Mouse (Mus musculus) intestine, embryonic 15.5 days (tissue): ENCODE data around the gene Etv5. TPM values are rescaled to one million over a fixed set of nuclear protein-coding genes. Genes with fewer than 3 reads are reported as not detected.

Source experiments
- ATAC-seq: fragments of 200-750 bp; cut with Nextera tagmentation; 2 replicates; pipeline ENCODE4 v1.8.0; 2017; ENCODE audit warnings: moderate TSS enrichment, moderate library complexity
- H3K27ac ChIP-seq: fragments of 300-500 bp; sonication (generic); 2 replicates; pipeline ENCODE4 v1.5.1; 2015; ENCODE audit warnings: mild to moderate bottlenecking, inconsistent platforms
- H3K27me3 ChIP-seq: fragments of 300-500 bp; sonication (generic); replicated peaks from 2 replicates; pipeline ENCODE4 v1.6.1; 2015; ENCODE audit warnings: inconsistent platforms
- H3K36me3 ChIP-seq: fragments of 300-500 bp; sonication (generic); 2 replicates; pipeline ENCODE4 v1.6.1; 2015; ENCODE audit warnings: inconsistent platforms
- H3K4me1 ChIP-seq: fragments of 300-500 bp; sonication (generic); replicated peaks from 2 replicates; pipeline ENCODE4 v1.6.1; 2015; ENCODE audit warnings: inconsistent platforms
- H3K4me2 ChIP-seq: fragments of 300-500 bp; sonication (generic); replicated peaks from 2 replicates; pipeline ENCODE4 v1.6.1; 2015; ENCODE audit warnings: mild to moderate bottlenecking, inconsistent platforms
- H3K4me3 ChIP-seq: fragments of 300-500 bp; sonication (generic); replicated peaks from 2 replicates; pipeline ENCODE4 v1.5.1; 2015; ENCODE audit warnings: inconsistent platforms
- H3K9ac ChIP-seq: fragments of 300-500 bp; sonication (generic); 2 replicates; pipeline ENCODE4 v1.6.1; 2015; ENCODE audit warnings: inconsistent platforms
- H3K9me3 ChIP-seq: fragments of 300-500 bp; sonication (generic); 2 replicates; pipeline ENCODE4 v1.6.1; 2016; ENCODE audit warnings: inconsistent platforms
- WGBS: fragments of 180-500 bp; shearing (Covaris S2); methylation state at CpG from one replicate; pipeline ENCODE4 v1.1.7; 2015; 5-methylcytosine and 5-hydroxymethylcytosine counted together
- polyA plus RNA-seq: library from polyadenylated mRNA; unstranded; fragments of >200 nt; fragmentation: Nextera tagmentation; extraction: Ambion mirVana; gene quantifications from 2 replicates; pipeline ENCODE4 v1.2.1, GENCODE M21; 2015

The Etv5 gene
- polyA plus RNA-seq, 1 experiment from 2014 or later = 11.4 TPM

- Histone ChIP-seq H3K4me2 (no peak overlapping the region), H3K9me3 (no peaks in the 10 kb centered on the region), H3K4me1 (no peaks in the 10 kb centered on the region), H3K36me3 (no peaks in the 10 kb centered on the region), H3K27ac (no peak overlapping the region), H3K9ac (no peak overlapping the region), H3K4me3 (no peak overlapping the region), H3K27me3 (no peaks in the 10 kb centered on the region)
- no peak for ATAC-seq
- WGBS = 94% methylated on average over 4 of the region's 4 CpGs
Observed at GRCm38 (mm10) chr16:22351194-22351593, 88.3 kb downstream of the Etv5 start.

DNA sequence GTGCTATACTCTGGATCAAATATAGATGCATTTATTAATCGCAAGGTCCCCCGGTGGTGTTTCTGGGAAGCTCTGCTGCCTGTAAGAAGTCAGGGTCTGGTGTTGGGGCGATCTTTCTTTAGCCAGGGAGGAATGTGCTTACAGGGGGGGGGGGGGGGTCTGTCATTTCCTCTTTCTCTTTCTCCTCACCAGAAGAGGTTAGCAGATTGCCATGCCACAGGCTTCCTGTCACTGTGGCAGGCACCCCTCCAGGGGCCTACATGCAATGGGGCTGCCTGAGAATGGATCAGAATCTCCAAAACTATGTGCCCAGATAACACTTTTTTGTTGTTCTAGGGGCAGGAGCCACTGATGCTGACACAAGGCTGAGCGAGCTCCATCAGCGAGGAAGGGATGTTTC lies 89.7 kb downstream of the Etv5 start:
- no peak overlapping the region for H3K27ac ChIP-seq
- no peak for ATAC-seq
- 78% methylated on average over 5 of the region's 5 CpGs for WGBS

GRCm38 (mm10) chr16:22348478-22349270 lies 90.8 kb downstream of the Etv5 start:
- no peak overlapping the region for H3K4me2 ChIP-seq

More for the DNA sequence above, 89.7 kb downstream of the Etv5 start:
- Histone ChIP-seq H3K27me3 (no peaks in the 10 kb centered on the region), H3K4me1 (no peaks in the 10 kb centered on the region), H3K4me2 (no peak overlapping the region), H3K9ac (no peak overlapping the region), H3K4me3 (no peak overlapping the region), H3K9me3 (no peaks in the 10 kb centered on the region), H3K36me3 (no peaks in the 10 kb centered on the region)

GRCm38 (mm10) chr16:22348014-22348413 lies 91.5 kb downstream of the Etv5 start:
- WGBS = 70% methylated on average over 4 of the region's 4 CpGs

More at GRCm38 (mm10) chr16:22348478-22349270, 90.8 kb downstream of the Etv5 start:
- Histone ChIP-seq H3K27me3 (no peaks in the 10 kb centered on the region), H3K27ac (no peak overlapping the region), H3K4me1 (no peaks in the 10 kb centered on the region), H3K36me3 (no peaks in the 10 kb centered on the region), H3K9ac (no peak overlapping the region), H3K4me3 (no peak overlapping the region), H3K9me3 (no peaks in the 10 kb centered on the region)
- ATAC-seq = no peak
- WGBS = 46% methylated on average over 16 of the region's 16 CpGs

GRCm38 (mm10) chr16:22341236-22341671 lies 98.3 kb downstream of the Etv5 start:
- no peak for ATAC-seq
- Histone ChIP-seq H3K4me3 (no peak overlapping the region), H3K27ac (no peak overlapping the region), H3K9me3 (no peaks in the 10 kb centered on the region), H3K36me3 (no peaks in the 10 kb centered on the region), H3K27me3 (no peaks in the 10 kb centered on the region), H3K4me2 (no peak overlapping the region), H3K9ac (no peak overlapping the region), H3K4me1 (no peaks in the 10 kb centered on the region)
- WGBS = 59% methylated on average over 4 of the region's 4 CpGs

More at GRCm38 (mm10) chr16:22348014-22348413, 91.5 kb downstream of the Etv5 start:
- H3K27ac ChIP-seq = no peak overlapping the region
- H3K27me3 ChIP-seq = no peaks in the 10 kb centered on the region
- no peaks in the 10 kb centered on the region for H3K4me1 ChIP-seq
- no peak for ATAC-seq
- H3K4me3 ChIP-seq = no peak overlapping the region
- H3K4me2 ChIP-seq = no peak overlapping the region
- no peak overlapping the region for H3K9ac ChIP-seq
- H3K9me3 ChIP-seq = no peaks in the 10 kb centered on the region
- H3K36me3 ChIP-seq = no peaks in the 10 kb centered on the region

DNA sequence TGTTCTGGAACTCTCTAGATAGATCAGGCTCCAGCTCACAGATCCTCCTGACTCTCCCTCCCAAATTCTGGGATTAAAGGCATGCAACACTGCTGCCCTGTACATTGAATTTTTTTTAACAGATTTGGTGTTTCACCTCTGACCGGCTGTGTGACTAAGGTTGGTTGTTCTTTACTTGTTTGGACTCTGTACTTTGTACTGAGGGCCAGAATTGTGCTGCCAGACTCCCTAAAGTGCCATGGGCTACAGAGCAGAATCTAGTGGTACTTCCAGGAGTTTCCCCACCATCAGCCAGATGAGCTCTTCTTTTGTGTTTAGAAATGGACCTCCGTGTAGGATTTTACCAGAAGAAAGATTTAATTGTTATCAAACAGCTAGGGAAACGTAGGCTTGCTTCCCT lies 103.7 kb downstream of the Etv5 start:
- H3K4me1 ChIP-seq = no peaks in the 10 kb centered on the region
- H3K4me2 ChIP-seq = no peak overlapping the region
- H3K27ac ChIP-seq = no peak overlapping the region
- no peaks in the 10 kb centered on the region for H3K27me3 ChIP-seq
- no peak for ATAC-seq
- H3K4me3 ChIP-seq = no peak overlapping the region
- no peaks in the 10 kb centered on the region for H3K36me3 ChIP-seq
- H3K9me3 ChIP-seq = no peaks in the 10 kb centered on the region
- no peak overlapping the region for H3K9ac ChIP-seq
- WGBS = 71% methylated on average over 3 of the region's 3 CpGs

Other genes starting within 250 kb of the Etv5 start
- 304 and 336 TPM in 2 replicates for gene Tra2b, start 173.7 kb downstream of the Etv5 start, polyA plus RNA-seq
- 3.8 and 4.4 TPM in 2 replicates for gene Dgkg, start 217.5 kb upstream of the Etv5 start, polyA plus RNA-seq